Mouse (Mus musculus): ENCODE measurements around the gene Ptpra. TPM values are rescaled to one million over a fixed set of nuclear protein-coding genes. Genes with fewer than 3 reads are reported as not detected.
"Not testable (repeated sequence)": the region's sequence is repeated elsewhere in the genome, so short reads cannot be mapped to it uniquely, and the experiment has no call there.

Gene Ptpra
- total RNA-seq, 2 experiments from 2014 or later, result 221 to 237 TPM

GRCm38 (mm10) chr2:130569926-130570325, 119.8 kb downstream of the Ptpra start:
- H3K4me3 ChIP-seq, result no peak overlapping the region
- H3K27ac ChIP-seq, result no peak overlapping the region
- DNase-seq (ENCODE audit: extremely low spot score in 1 of 2, low spot score in 2 of 2), result no peak
- TF ChIP-seq CTCF (IDR thresholded peaks at IDR 0.05), result no peak
- intact Hi-C loops (cut with DNase I), result no loop called here

- intact Hi-C loops (cut with DNase I), result no loop called here
- DNase-seq (ENCODE audit: extremely low spot score in 1 of 2, low spot score in 2 of 2), result no peak
- TF ChIP-seq CTCF (IDR thresholded peaks at IDR 0.05), result no peak; the same call in 1 of the 2 replicates
- Histone ChIP-seq H3K27ac (no peak overlapping the region), H3K4me3 (no peak overlapping the region)
These were observed 124.9 kb downstream of the Ptpra start for GRCm38 (mm10) chr2:130574960-130575359.

- Histone ChIP-seq H3K27ac (no peak within 1 kb of the TSS), H3K4me3 (no peak within 1 kb of the TSS)
- no peak for DNase-seq (ENCODE audit: extremely low spot score in 1 of 2, low spot score in 2 of 2)
- intact Hi-C loops (cut with DNase I), result no loop called here
- no peak for TF ChIP-seq CTCF (IDR thresholded peaks at IDR 0.05)
These were observed 125.8 kb downstream of the Ptpra start, which contains the start of gene Oxt for GRCm38 (mm10) chr2:130575873-130576272. Gene Oxt (plus strand): TSS chr2:130576173.

GRCm38 (mm10) chr2:130576564-130576963, 126.5 kb downstream of the Ptpra start:
- intact Hi-C loops (cut with DNase I); H3K4me3 ChIP-seq; H3K27ac ChIP-seq: not testable (repeated sequence)

GRCm38 (mm10) chr2:130577021-130577420, 126.9 kb downstream of the Ptpra start:
- intact Hi-C loops (cut with DNase I), result no loop called here
- no peak overlapping the region for H3K4me3 ChIP-seq
- no peak overlapping the region for H3K27ac ChIP-seq
- no peak for DNase-seq (ENCODE audit: extremely low spot score in 1 of 2, low spot score in 2 of 2)
- no peak for TF ChIP-seq CTCF (IDR thresholded peaks at IDR 0.05)

More at GRCm38 (mm10) chr2:130576564-130576963, 126.5 kb downstream of the Ptpra start:
- DNase-seq (ENCODE audit: extremely low spot score in 1 of 2, low spot score in 2 of 2), result not testable (repeated sequence)

- Histone ChIP-seq H3K4me3 (no peak overlapping the region), H3K27ac (no peak overlapping the region)
- DNase-seq (ENCODE audit: extremely low spot score in 1 of 2, low spot score in 2 of 2), result no peak
- intact Hi-C loops (cut with DNase I), result no loop called here
- TF ChIP-seq CTCF (IDR thresholded peaks at IDR 0.05), result no peak
These were observed 127.6 kb downstream of the Ptpra start for GRCm38 (mm10) chr2:130577632-130578031.

GRCm38 (mm10) chr2:130578148-130578547, 128.1 kb downstream of the Ptpra start:
- no peak overlapping the region for H3K27ac ChIP-seq
- intact Hi-C loops (cut with DNase I), result no loop called here
- H3K4me3 ChIP-seq, result no peak overlapping the region
- peak; percentile 66 for TF ChIP-seq CTCF (IDR thresholded peaks at IDR 0.05)
- peak; percentile 70 to 83 for DNase-seq (ENCODE audit: extremely low spot score in 1 of 2, low spot score in 2 of 2)

GRCm38 (mm10) chr2:130579791-130580190, 129.7 kb downstream of the Ptpra start:
- no peak for DNase-seq (ENCODE audit: extremely low spot score in 1 of 2, low spot score in 2 of 2)
- intact Hi-C loops (cut with DNase I), result no loop called here
- no peak for TF ChIP-seq CTCF (IDR thresholded peaks at IDR 0.05)
- Histone ChIP-seq H3K27ac (no peak overlapping the region), H3K4me3 (no peak overlapping the region)

GRCm38 (mm10) chr2:130581201-130581600, 131.1 kb downstream of the Ptpra start:
- TF ChIP-seq CTCF (IDR thresholded peaks at IDR 0.05), result no peak
- H3K4me3 ChIP-seq, result peak overlapping the region; percentile 21; the same call in 1 of the 2 replicates
- H3K27ac ChIP-seq, result no peak overlapping the region
- DNase-seq (ENCODE audit: extremely low spot score in 1 of 2, low spot score in 2 of 2), result no peak
- intact Hi-C loops (cut with DNase I), result no loop called here

- no peak within 1 kb of the TSS for H3K4me3 ChIP-seq
- DNase-seq (ENCODE audit: extremely low spot score in 1 of 2, low spot score in 2 of 2), result no peak
- no peak for TF ChIP-seq CTCF (IDR thresholded peaks at IDR 0.05)
- intact Hi-C loops (cut with DNase I), result no loop called here
- H3K27ac ChIP-seq, result no peak within 1 kb of the TSS
These were observed 132.5 kb downstream of the Ptpra start, which contains the start of gene Avp for GRCm38 (mm10) chr2:130582552-130582951. Gene Avp (minus strand): TSS chr2:130582554.

GRCm38 (mm10) chr2:130583902-130584560, 134.0 kb downstream of the Ptpra start:
- intact Hi-C loops (cut with DNase I), result no loop called here
- TF ChIP-seq CTCF (IDR thresholded peaks at IDR 0.05), result no peak
- no peak overlapping the region for H3K4me3 ChIP-seq
- H3K27ac ChIP-seq, result no peak overlapping the region
- no peak for DNase-seq (ENCODE audit: extremely low spot score in 1 of 2, low spot score in 2 of 2)

- TF ChIP-seq CTCF (IDR thresholded peaks at IDR 0.05), result no peak
- intact Hi-C loops (cut with DNase I), result no loop called here
- DNase-seq (ENCODE audit: extremely low spot score in 1 of 2, low spot score in 2 of 2), result no peak
- Histone ChIP-seq H3K4me3 (no peak overlapping the region), H3K27ac (no peak overlapping the region)
These were observed 135.9 kb downstream of the Ptpra start for GRCm38 (mm10) chr2:130586016-130586415.

- H3K27ac ChIP-seq, result no peak overlapping the region
- H3K4me3 ChIP-seq, result no peak overlapping the region
- DNase-seq (ENCODE audit: extremely low spot score in 1 of 2, low spot score in 2 of 2), result no peak
- TF ChIP-seq CTCF (IDR thresholded peaks at IDR 0.05), result no peak
- intact Hi-C loops (cut with DNase I), result no loop called here
These were observed 138.3 kb downstream of the Ptpra start for GRCm38 (mm10) chr2:130588373-130588772.

All from left cerebral cortex, adult 2 months (tissue).